Mouse (Mus musculus): ENCODE measurements around the gene Adgrb3. TPM values are rescaled to one million over a fixed set of nuclear protein-coding genes. Genes with fewer than 3 reads are reported as not detected.

Gene Adgrb3
- polyA plus RNA-seq, 1 experiment: not detected

- TF ChIP-seq CTCF (IDR thresholded peaks at IDR 0.05; ENCODE audit: insufficient read depth, low read depth, low read length): no peak
- TF ChIP-seq POLR2A (IDR thresholded peaks at IDR 0.05; ENCODE audit: insufficient read depth, low read depth, low read length): no peak
- WGBS: 18% methylated on average over 9 of the region's 9 CpGs
- H3K4me3 ChIP-seq (ENCODE audit: insufficient read depth, low read depth, low read length): peak overlapping the region; percentile 37
- H3K27ac ChIP-seq (ENCODE audit: insufficient read depth, low read depth, low read length): no peak overlapping the region
- H3K4me1 ChIP-seq (ENCODE audit: control insufficient read depth, insufficient read depth, low read length): peaks cover 4% of the 10 kb centered on the region; the same call in 1 of the 2 replicates
Measured at GRCm38 (mm10) chr1:25828071-25828755, 1.3 kb downstream of the Adgrb3 start.

- H3K27ac ChIP-seq (ENCODE audit: insufficient read depth, low read depth, low read length): 0 out of 2 replicates have a peak overlapping the region, but pooled peaks have one; percentile 10
- H3K4me3 ChIP-seq (ENCODE audit: insufficient read depth, low read depth, low read length): peak overlapping the region; percentile 49
- peaks cover 4% of the 10 kb centered on the region; the same call in 1 of the 2 replicates for H3K4me1 ChIP-seq (ENCODE audit: control insufficient read depth, insufficient read depth, low read length)
- no peak for TF ChIP-seq CTCF (IDR thresholded peaks at IDR 0.05; ENCODE audit: insufficient read depth, low read depth, low read length)
- TF ChIP-seq POLR2A (IDR thresholded peaks at IDR 0.05; ENCODE audit: insufficient read depth, low read depth, low read length): no peak
- 22% methylated on average over 9 of the region's 9 CpGs for WGBS
Measured at GRCm38 (mm10) chr1:25827436-25827835, 2.1 kb downstream of the Adgrb3 start.

GRCm38 (mm10) chr1:25826771-25827170 lies 2.7 kb downstream of the Adgrb3 start:
- Histone ChIP-seq H3K4me3 (ENCODE audit: insufficient read depth, low read depth, low read length) (no peak overlapping the region), H3K4me1 (ENCODE audit: control insufficient read depth, insufficient read depth, low read length) (peaks cover 4% of the 10 kb centered on the region; the same call in 1 of the 2 replicates), H3K27ac (ENCODE audit: insufficient read depth, low read depth, low read length) (0 out of 2 replicates have a peak overlapping the region, but pooled peaks have one; percentile 10)
- TF ChIP-seq POLR2A (IDR thresholded peaks at IDR 0.05; ENCODE audit: insufficient read depth, low read depth, low read length) (no peak), CTCF (IDR thresholded peaks at IDR 0.05; ENCODE audit: insufficient read depth, low read depth, low read length) (no peak)
- 5% methylated on average over 7 of the region's 7 CpGs for WGBS

GRCm38 (mm10) chr1:25824626-25825025 lies 4.9 kb downstream of the Adgrb3 start:
- WGBS: 26% methylated on average over 4 of the region's 4 CpGs
- no peak overlapping the region for H3K27ac ChIP-seq (ENCODE audit: insufficient read depth, low read depth, low read length)
- TF ChIP-seq POLR2A (IDR thresholded peaks at IDR 0.05; ENCODE audit: insufficient read depth, low read depth, low read length): no peak
- TF ChIP-seq CTCF (IDR thresholded peaks at IDR 0.05; ENCODE audit: insufficient read depth, low read depth, low read length): no peak
- peaks cover 4% of the 10 kb centered on the region; the same call in 1 of the 2 replicates for H3K4me1 ChIP-seq (ENCODE audit: control insufficient read depth, insufficient read depth, low read length)
- H3K4me3 ChIP-seq (ENCODE audit: insufficient read depth, low read depth, low read length): peak overlapping the region; percentile 27

- Histone ChIP-seq H3K4me3 (ENCODE audit: insufficient read depth, low read depth, low read length) (peak overlapping the region; percentile 37), H3K27ac (ENCODE audit: insufficient read depth, low read depth, low read length) (no peak overlapping the region), H3K4me1 (ENCODE audit: control insufficient read depth, insufficient read depth, low read length) (peaks cover 4% of the 10 kb centered on the region; the same call in 1 of the 2 replicates)
- WGBS: 42% methylated on average over 10 of the region's 10 CpGs
- TF ChIP-seq CTCF (IDR thresholded peaks at IDR 0.05; ENCODE audit: insufficient read depth, low read depth, low read length) (no peak), POLR2A (IDR thresholded peaks at IDR 0.05; ENCODE audit: insufficient read depth, low read depth, low read length) (no peak)
Measured at GRCm38 (mm10) chr1:25823961-25824360, 5.5 kb downstream of the Adgrb3 start.

- Histone ChIP-seq H3K4me1 (ENCODE audit: control insufficient read depth, insufficient read depth, low read length) (no peaks in the 10 kb centered on the region), H3K4me3 (ENCODE audit: insufficient read depth, low read depth, low read length) (no peak overlapping the region), H3K27ac (ENCODE audit: insufficient read depth, low read depth, low read length) (no peak overlapping the region)
- 95% methylated on average over 1 of the region's 1 CpGs for WGBS
- TF ChIP-seq CTCF (IDR thresholded peaks at IDR 0.05; ENCODE audit: insufficient read depth, low read depth, low read length) (no peak), POLR2A (IDR thresholded peaks at IDR 0.05; ENCODE audit: insufficient read depth, low read depth, low read length) (no peak)
Measured at GRCm38 (mm10) chr1:25815491-25815890, 14.0 kb downstream of the Adgrb3 start.

GRCm38 (mm10) chr1:25778784-25779183 lies 50.7 kb downstream of the Adgrb3 start:
- WGBS: 75% methylated on average over 1 of the region's 1 CpGs

GRCm38 (mm10) chr1:25777459-25777858 lies 52.0 kb downstream of the Adgrb3 start:
- no peak overlapping the region for H3K27ac ChIP-seq (ENCODE audit: insufficient read depth, low read depth, low read length)
- no peaks in the 10 kb centered on the region for H3K4me1 ChIP-seq (ENCODE audit: control insufficient read depth, insufficient read depth, low read length)
- 78% methylated on average over 4 of the region's 4 CpGs for WGBS
- H3K4me3 ChIP-seq (ENCODE audit: insufficient read depth, low read depth, low read length): no peak overlapping the region
- no peak for TF ChIP-seq CTCF (IDR thresholded peaks at IDR 0.05; ENCODE audit: insufficient read depth, low read depth, low read length)

More at GRCm38 (mm10) chr1:25778784-25779183, 50.7 kb downstream of the Adgrb3 start:
- Histone ChIP-seq H3K4me3 (ENCODE audit: insufficient read depth, low read depth, low read length) (no peak overlapping the region), H3K27ac (ENCODE audit: insufficient read depth, low read depth, low read length) (no peak overlapping the region), H3K4me1 (ENCODE audit: control insufficient read depth, insufficient read depth, low read length) (no peaks in the 10 kb centered on the region)
- TF ChIP-seq CTCF (IDR thresholded peaks at IDR 0.05; ENCODE audit: insufficient read depth, low read depth, low read length) (no peak), POLR2A (IDR thresholded peaks at IDR 0.05; ENCODE audit: insufficient read depth, low read depth, low read length) (no peak)

GRCm38 (mm10) chr1:25775440-25776130 lies 53.9 kb downstream of the Adgrb3 start:
- H3K4me1 ChIP-seq (ENCODE audit: control insufficient read depth, insufficient read depth, low read length): no peaks in the 10 kb centered on the region
- H3K4me3 ChIP-seq (ENCODE audit: insufficient read depth, low read depth, low read length): no peak overlapping the region
- TF ChIP-seq POLR2A (IDR thresholded peaks at IDR 0.05; ENCODE audit: insufficient read depth, low read depth, low read length) (no peak), CTCF (IDR thresholded peaks at IDR 0.05; ENCODE audit: insufficient read depth, low read depth, low read length) (no peak)
- H3K27ac ChIP-seq (ENCODE audit: insufficient read depth, low read depth, low read length): no peak overlapping the region
- 89% methylated on average over 3 of the region's 3 CpGs for WGBS

Measured in olfactory bulb, adult 2 months (tissue).